Mouse (Mus musculus) lung, postnatal 4 days (tissue): Measurements from ENCODE around the gene Rbpj.

Source experiments
- DNase-seq, 2 experiments: peaks; one replicate each; pipeline ENCODE4 v3.0.0; 2021

The Rbpj gene

DNA sequence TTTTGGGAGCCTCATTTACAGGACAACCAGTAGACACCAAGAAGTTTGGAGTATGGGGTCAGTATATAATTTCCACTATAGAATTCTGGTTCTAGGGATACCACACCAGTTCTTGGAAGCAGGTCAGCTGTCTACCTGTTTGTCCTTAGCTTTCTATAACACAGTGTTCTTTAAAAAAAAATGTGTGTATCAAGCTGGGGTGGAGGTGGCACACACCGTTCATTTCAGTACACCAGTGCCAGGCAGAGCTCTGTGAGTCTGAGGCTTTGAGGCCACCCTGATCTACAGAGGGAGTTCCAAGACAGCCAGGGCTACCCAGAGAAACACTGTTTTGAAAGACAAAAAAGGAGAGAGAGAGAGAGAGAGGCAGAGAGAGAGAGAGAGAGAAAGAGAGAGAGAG is 87.3 kb downstream of the Rbpj start:
- no peak for DNase-seq

DNA sequence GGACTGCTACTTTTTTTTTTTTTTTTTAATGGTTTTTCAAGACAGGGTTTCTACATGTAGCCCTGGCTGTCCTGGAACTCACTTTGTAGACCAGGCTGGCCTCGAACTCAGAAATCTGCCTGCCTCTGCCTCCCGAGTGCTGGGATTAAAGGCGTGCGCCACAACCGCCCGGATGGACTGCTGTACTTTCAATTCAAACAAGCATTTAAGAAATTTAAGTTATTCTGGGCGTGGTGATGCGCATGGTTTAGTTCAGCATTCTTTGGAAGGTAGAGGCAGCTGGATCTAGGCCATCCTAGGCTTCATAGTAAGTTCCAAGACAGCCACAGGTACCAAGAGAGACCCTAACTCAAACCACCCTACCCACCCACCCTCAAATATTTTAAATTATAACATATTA is 88.2 kb downstream of the Rbpj start:
- no peak for DNase-seq

DNA sequence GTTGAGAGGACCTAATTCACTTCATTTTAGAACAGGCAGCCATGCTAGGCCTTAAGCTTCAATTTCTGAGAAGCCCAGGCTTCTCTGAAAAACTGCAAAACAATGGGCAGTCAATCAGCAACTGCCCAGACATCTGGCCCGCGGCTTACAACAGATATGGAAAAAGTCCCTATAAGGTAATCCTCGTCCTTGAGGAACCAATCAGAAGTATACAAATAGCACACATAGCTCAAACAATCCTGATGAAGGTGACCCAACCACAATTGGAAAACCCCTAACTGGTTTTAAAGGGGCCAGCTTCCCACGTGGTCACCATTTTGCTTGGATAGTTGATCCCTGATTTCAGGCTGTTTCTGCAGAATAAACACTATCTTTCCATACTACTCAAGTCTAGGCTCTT is 89.0 kb downstream of the Rbpj start:
- DNase-seq, result no peak

DNA sequence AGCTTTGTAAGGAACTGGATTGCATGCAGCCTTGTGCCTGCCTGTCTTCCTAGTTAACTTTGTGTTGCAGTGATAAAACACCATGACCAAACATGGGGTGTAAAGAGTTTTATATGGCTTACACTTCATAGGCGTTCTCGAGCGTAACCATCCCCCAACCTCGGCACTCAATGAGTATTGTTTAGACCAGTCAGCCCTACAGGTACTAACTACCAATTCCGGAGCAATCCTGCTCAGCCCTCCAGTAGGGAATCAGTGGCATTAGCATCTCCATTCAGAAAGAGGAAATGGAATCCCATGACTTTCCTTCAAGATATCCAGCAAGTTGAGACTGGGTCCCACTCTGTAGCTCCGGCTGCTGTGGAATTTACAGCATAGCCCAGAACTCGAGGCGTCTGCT is 89.5 kb downstream of the Rbpj start:
- DNase-seq, result no peak

DNA sequence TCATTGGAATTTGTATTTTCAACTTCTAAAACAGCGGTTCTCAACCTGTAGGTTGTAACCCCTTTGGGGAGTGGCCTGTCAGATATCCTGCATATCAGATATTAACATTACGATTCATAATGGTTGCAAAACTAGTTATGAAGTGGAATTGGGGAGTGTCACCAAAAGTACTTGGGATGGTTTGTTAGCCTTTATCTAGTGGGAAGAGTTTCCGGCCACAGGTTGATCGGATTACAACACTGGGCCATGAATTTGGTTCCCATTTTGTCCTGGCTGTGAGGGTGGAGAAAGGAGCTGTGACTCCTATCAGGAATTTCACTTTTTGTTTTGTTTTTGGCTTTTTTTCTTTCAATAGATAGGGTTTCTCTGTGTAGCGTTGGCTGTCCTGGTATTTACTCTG is 90.0 kb downstream of the Rbpj start:
- DNase-seq, result no peak

DNA sequence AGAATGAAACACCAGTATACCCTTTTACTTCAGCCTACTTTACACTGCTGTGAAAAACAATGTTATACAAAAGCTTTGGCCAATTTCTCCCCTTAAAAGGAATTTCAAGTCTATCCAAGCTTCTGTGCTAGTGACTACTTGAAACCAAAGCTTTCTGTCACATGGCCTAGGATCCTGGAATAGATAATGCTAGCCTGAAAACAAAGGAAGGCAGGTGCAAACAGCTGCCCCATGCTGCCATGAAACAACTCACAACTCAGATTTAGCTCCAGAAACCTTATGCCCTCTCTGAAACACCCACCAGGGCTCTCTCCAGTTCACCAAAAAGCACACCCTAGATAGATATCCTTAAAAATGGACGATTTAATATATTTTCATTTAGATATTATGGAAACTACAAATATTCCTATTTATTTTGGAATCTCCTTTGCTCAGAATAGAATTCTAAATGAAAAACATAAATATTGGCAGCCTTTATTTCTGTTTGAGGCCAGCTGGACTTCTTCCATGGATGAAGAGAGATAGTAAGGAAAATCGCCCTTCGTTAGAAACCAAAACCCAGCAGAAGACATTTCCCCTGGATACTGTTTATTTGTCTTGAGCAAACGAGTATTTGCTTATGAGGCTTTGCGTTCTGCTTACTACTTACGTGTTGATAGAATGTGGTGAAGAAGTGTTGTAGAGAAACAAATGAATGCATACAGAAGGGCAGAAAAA is 91.8 kb downstream of the Rbpj start:
- no peak for DNase-seq

DNA sequence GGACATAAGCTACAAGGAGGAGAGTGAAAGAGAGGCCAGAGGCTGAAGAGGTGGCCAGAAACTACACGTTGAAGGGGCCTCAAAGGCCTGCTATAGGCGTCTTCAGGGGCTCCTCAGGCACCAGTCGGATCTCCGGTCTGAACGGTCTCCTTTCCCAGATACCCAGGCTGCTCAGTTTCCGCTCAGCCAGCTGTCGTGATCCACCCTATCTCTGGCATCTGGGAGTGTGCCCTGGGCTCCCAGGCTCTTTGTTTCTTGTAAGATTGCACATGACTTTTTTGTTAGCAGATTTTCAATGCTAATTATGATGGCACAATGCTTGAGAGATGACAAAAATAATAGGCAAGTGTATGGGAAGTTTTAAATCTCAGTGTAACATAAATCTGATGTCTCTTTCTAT is 95.2 kb downstream of the Rbpj start:
- no peak for DNase-seq

DNA sequence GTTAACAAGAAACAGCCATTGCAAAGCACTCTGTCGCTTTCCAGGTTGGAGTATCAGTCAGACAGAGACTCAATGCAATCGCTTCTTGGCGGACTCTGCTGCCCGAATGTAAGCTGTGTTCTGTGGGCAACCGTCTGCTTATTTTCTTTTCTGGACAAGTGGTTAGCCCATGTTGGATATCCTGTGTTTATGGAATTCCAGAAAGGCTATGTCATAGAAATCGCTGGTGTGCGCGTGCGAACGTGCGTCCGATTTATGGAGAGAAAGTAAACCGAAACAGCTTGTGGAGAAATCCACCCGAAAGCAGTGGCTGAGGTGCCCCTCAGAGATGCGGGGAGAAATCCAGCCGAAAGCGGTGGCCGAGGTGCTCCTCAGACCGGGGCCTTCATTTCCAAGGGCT is 98.4 kb downstream of the Rbpj start:
- peak in 1 of 2 experiments; percentile 45 for DNase-seq

DNA sequence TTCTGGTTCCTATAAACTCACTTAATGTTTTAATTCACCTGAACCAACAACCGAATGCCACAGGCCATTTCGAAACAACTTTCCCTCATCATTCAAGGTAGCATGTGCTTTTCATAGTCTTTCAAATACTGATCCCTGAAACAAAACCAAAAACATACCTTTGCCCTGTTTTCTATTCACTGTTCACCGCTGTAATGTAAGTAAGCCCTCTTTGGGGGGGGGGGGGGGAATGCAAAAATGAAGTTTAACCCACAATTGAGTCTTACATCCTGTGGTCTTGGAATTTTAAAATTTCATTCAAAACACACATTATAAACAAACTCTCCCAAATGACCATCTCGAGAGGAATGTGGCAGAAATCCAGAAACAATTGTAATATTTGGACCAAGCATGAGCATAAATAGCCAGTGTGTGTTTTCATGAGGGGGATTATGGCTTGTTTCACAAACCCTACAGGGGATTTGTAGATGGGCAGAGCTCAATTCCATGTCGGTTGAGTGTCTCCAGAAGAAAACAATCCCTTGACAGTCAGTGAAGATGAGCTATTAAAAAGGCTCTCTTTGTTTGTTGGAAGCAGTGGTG is 99.4 kb downstream of the Rbpj start:
- no peak for DNase-seq

DNA sequence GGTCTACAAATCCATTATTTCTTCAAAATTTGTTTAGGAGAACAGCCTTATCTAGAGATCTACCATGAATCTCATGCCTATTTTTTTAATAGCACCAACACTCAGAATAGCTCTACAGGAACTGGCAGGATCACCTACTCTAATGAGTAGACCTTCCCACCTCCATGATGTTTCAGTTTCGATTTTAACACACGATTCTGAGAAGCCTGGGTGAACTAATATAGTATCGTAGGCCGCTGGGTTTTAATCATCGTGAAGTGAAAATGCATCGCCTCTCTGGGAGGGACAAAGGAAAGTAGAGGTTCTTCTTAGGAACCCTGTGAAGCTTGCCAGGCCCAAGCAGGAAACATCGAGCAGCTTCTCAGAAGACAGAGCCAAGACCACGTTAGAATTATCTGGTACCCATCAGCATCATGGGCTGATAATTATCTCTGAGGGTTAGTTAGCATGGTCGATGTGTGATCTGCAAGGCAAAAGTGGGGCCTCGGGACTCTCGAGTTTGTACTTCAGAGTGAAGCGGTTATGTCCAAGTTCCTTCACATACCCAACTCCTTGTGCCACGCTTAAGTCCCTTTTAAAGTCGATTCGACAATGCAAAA is 100.6 kb downstream of the Rbpj start:
- no peak for DNase-seq

DNA sequence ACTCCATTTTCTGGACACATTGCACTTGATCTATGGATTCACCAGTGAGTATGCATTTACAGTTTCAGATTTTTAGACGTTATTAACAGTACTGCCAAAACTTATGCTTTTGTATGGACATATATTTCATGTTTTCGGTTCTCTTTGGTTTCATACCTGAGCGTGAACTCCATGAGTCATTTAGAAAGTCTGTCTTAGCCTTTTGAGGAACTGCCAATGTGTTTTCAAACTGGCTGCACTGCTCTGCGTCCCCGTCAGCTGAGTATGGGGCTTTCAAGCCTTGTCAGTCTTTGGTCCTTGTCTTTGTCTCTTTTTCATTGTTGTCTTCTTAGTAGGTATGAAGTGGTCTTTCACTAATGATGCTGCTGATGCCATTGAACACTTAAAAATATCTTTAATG is 106.5 kb downstream of the Rbpj start:
- no peak for DNase-seq

DNA sequence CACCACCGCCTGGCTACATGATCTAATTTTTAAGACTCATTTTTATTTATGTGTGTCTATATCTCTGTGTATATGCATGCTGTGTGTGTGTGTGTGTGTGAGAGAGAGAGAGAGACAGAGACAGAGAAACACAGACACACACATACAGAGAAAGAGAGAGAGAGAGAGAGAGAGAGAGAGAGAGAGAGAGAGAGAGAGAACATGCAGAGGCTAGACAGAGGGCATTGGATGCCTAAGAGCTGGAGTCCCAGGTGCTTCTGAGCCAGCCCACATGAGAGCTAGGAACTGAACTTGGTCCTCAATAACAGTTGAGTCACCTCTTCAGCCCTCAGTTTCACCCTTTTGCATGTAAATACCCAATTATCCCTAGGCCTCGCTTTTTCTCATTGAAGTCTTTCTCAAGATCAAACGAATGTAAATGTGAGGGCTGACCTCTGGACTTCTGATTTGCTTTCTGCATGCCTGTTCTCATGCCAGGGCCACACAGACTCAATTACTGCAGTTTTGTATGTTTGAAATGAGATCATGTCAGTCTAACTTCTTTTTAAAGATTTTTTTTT is 109.0 kb downstream of the Rbpj start:
- no peak for DNase-seq

DNA sequence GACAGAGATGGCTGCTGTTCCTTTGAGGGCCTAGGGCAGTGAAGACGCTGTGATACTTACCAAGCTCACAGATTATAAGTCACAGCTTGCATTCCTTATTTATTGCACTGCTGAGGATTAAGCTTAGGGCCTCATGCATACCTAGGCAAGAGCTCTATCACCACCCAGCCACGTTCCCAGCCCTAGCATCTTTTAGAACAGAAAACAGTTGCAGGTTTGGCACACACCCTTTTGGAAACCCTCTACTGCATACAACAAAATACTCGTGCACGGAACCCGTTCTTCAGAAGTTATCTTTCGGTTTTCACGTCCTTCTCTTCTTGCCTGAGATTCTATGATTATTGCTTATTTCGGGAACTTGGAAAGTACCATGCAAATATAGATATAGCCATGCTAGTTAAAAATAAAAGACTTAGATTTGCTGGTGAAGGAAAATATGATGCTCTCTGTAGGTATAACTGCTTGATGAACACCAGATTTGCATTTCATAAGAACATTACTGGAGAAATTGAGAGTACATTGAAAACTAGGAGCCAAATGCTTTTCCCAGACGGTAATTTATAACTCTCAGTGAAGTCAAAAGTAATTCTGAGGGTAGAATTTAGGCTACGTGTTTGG is 111.4 kb downstream of the Rbpj start:
- DNase-seq, result no peak

DNA sequence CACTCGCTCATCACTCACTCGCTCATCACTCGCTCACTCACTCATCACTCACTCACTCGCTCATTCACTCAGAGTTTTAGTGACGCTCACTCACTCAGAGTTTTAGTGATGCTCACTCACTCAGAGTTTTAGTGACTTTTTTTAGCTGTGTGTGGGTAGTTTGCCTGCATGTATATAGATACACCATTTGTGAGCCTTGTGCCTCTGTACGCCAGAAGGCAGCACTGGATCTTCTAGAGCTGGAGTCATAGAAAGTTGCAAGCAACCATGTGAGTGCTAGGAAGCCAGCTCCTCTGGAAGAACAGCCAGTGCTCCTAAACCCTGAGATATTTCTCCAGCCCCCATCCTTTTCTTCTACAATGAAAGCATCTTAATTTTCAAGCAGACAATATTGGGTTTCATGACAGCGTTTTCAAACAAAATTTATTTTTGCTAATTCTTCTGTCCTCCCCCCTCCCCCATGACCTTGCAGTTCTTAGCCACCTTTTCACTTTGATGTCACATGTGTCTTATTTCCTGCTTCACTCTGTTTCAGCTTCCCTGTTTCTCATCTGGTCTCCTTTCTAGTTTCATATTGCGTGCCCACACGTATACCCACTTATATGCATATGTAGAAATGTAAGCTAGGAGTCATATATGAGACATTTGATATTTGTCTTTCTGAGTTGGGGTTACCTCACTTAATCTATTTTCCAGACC is 118.3 kb downstream of the Rbpj start:
- DNase-seq, result no peak

DNA sequence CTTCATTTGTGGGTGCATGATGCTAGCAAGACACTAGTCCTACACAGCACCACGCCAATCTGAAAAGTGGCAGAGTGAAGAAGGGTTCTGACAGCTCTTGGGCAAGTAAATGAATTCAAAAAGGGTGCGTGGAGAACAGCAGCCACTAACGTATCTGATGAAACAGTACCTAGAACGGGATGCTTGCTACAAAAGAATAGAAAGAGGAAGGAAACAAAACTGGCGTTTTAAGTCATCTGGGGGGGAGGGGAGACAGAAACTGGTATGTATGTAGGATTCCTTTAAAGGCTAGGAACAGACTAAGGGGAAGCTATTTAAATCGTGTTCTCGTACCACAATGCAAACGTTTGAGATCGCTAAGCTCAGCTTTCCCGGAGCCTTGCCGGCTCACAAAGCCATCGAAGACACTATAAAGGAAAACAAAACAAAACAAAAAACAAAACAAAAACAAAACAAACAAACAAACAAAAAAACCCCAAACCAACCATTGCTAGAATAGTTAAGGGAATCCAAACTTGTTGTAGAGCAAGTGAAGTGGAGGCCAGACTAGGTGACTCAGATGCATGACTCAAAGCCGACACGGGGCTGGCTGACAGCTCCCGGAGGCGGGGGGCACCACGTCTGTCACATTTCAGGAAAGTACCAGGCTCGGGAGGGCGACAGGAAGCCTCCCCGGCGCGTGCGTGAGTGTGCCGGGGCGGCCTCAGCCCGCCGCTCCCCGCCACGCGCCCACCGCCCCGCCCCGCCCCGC is 122.6 kb downstream of the Rbpj start:
- peak in 1 of 2 experiments; percentile 23 for DNase-seq

DNA sequence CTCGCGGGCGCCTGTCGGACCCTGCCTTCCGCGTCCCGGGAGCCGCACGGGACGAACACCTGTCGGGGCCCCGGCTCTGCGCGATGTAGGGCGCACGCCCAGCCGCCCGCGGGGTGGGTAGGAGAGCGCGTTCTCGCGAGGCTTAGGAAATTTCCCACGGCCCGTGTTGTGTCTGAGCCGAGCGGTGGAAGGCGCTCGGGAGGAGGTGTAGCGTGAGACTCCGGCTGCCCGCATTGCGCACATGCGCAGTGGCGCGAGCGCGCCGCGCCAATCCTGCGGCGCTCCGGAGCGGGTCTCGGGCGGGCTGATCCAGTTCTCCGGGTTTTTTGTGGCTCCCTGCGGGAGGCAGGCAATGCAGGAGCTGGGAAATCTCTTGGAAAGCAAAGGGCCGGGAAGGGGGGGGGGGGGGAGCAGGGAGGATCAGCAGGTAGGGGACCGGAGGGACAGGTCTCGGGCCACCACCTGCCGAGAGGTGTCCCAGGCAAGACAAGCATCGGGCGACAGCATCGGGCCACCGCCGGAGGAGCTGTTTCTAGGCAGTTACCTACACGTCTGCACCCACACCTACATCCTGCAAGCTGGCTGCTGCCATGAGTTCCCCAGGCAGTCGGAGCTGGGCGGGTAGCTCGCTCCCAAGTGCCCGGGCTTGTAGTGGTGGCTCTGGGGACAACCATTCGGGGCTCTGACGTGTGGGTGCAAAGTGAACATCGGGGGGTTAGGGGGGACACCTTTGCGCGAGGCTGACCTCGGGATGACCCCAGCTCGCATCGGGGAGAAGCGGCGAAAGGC is 123.4 kb downstream of the Rbpj start:
- peak; percentile 98 to 99 for DNase-seq

DNA sequence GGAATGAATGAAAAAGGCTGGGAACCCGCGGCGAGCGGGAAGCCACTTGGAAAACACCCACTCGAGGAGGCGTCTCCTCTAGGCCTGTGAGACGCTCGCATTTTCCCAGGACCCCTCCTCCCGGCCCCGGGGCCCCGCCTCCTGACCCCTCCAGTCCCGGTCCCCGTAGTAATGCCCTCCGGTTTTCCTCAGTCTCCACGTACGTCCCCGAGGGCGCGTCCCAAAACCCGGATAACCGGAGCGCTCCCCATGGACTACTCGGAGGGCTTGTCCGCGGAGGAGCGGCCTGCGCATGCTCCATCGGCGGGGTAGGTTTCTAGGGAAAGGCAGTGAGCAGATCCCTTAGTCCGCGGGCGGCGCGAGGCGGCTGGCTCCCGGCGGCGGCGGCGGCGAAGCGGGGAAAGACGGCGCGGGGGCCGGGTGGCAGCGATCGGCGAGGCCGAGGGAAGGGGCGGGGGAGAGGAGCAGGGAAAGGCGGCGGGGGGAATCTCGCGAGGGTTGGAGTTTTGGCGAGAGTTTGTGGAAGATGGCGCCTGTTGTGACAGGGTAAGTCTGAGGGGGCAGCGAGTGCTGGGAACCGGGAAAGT is 124.3 kb downstream of the Rbpj start:
- peak; percentile 99 for DNase-seq

DNA sequence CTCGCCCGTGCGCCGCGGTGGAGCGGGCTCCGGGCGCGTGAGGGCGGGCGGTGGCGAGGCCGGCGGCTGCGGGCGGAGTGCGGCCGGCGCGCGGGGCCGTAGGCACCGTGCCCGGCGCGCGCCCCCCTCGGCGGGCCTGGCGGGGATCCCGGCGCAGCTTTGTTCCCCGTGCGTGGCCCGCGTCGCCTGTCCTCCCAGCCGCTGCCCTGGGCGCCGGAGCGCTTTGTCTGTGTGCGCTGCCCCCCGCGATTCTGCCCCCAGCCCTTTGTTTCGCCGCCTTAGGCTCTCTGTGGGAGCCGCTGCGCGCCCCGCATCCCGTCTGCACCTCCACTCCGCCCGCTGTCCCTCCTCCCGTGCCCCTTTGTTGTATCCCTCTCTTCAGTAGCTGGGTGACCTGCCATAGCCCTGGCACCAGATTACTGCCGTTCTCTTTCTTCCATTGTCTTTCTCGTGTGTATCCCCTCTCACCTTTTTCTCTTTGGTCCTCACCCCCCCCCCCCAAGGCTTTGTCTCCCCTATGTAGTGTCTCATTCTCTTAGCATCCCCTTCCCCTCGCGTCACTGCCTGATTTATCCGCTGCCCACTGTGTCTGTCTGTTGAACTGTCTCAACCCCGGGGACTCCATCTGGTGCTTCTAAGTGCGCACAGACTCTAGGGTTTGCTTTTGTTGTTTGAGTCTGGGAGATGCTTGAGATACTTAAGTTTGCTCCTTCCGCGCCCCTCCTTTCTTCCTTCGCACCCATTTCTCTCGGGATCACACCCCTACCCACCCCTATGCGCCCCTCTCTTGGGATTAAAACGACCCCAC is 125.1 kb downstream of the Rbpj start:
- peak; percentile 23 to 44 for DNase-seq

DNA sequence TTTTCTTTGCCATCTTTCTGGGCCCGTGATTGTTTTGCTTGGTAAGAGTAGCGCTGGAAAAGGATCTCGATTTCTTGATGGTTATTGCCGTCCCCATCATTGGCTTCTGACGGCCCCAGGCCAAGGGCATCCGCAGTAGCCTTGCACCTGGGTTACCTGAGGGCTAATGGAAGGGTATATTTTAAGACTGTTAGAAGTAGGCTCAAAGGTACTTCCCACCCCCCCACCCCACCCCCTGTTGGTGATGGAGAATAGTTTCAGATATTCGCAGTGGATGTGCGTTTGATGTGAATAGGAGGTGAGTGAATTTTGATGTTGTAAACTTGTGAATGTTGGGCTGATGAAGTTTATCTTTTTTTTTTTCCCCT is 125.7 kb downstream of the Rbpj start:
- no peak for DNase-seq

DNA sequence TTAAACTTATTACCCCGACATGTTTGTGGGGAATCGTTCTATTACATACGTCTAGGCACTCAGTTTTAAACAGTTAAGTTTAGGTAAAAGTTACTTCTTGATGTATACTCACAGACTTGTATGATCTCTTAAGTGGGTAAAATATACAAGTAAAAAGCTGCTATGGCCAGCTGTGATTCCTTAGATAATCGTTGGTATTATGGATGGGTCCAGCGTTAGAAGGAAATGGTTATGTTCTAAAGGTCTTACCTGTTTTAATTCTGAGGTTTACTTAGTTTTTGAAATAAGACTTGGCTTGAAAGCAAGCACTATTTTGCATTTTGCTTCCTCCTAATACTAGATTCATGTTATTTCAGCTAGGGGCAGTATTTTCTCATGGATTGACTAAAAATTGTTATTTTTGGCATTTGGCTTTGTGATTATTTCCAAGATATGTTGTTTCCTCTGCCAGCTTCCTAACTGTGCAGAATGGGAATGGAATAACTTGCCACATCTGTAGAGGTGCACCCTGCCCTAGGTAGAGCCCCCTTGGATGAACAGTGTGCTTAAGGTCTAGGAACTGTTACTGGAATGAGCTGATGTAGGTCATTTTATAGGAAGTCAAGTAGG is 127.2 kb downstream of the Rbpj start:
- no peak for DNase-seq
